Mouse (Mus musculus) splenic B cell, adult 2 months (primary cell): ENCODE results near the gene Ptbp3.
"Not testable (repeated sequence)": the region's sequence is repeated elsewhere in the genome, so short reads cannot be mapped to it uniquely, and the experiment has no call there.

Experiments
- DNase-seq: peaks from one replicate; pipeline ENCODE4 v3.0.0-alpha.2; 2011; ENCODE audit warnings: low read depth, low spot score
- H3K27me3 ChIP-seq: 2 replicates; pipeline ENCODE4 v1.6.1; 2012; ENCODE audit warnings: mild to moderate bottlenecking, low read length, moderate library complexity, mixed read lengths; ENCODE audit not compliant: control insufficient read depth, poor library complexity, insufficient read depth, severe bottlenecking
- H3K36me3 ChIP-seq: 2 replicates; pipeline ENCODE4 v1.6.1; 2012; ENCODE audit warnings: mild to moderate bottlenecking, low read length, moderate library complexity, mixed read lengths; ENCODE audit not compliant: control insufficient read depth, poor library complexity, insufficient read depth, severe bottlenecking

Ptbp3 gene

GRCm38 (mm10) chr4:59549175-59549976 is at the start of gene Ptbp3:
TSS of gene Ptbp3 (minus strand) at chr4:59549364.
- Histone ChIP-seq H3K27me3 (no peaks in the 10 kb centered on the region), H3K36me3 (no peaks in the 10 kb centered on the region)
- peak; percentile 94 for DNase-seq

- H3K36me3 ChIP-seq, result no peaks in the 10 kb centered on the region; the same call in 1 of the 2 replicates
- peak; percentile 53 for DNase-seq
These were observed 47.4 kb upstream of the Ptbp3 start for GRCm38 (mm10) chr4:59596556-59596955.

GRCm38 (mm10) chr4:59594614-59595013 is 45.5 kb upstream of the Ptbp3 start:
- H3K36me3 ChIP-seq, result no peaks in the 10 kb centered on the region; the same call in 1 of the 2 replicates
- DNase-seq, result no peak
- H3K27me3 ChIP-seq, result no peaks in the 10 kb centered on the region

More at GRCm38 (mm10) chr4:59596556-59596955, 47.4 kb upstream of the Ptbp3 start:
- H3K27me3 ChIP-seq, result no peaks in the 10 kb centered on the region

- no peak for DNase-seq
- Histone ChIP-seq H3K27me3 (no peaks in the 10 kb centered on the region), H3K36me3 (no peaks in the 10 kb centered on the region)
These were observed 38.7 kb upstream of the Ptbp3 start for GRCm38 (mm10) chr4:59587872-59588226.

GRCm38 (mm10) chr4:59587215-59587871 is 38.2 kb upstream of the Ptbp3 start:
- no peak for DNase-seq
- Histone ChIP-seq H3K27me3 (no peaks in the 10 kb centered on the region), H3K36me3 (no peaks in the 10 kb centered on the region)

GRCm38 (mm10) chr4:59585097-59585496 is 35.9 kb upstream of the Ptbp3 start:
- DNase-seq, result no peak
- Histone ChIP-seq H3K36me3 (no peaks in the 10 kb centered on the region), H3K27me3 (no peaks in the 10 kb centered on the region)

- no peak for DNase-seq
- no peaks in the 10 kb centered on the region for H3K27me3 ChIP-seq
These were observed 33.0 kb upstream of the Ptbp3 start for GRCm38 (mm10) chr4:59582186-59582585.

GRCm38 (mm10) chr4:59581314-59582185 is 32.4 kb upstream of the Ptbp3 start, which contains the start of gene Hsdl2:
TSS of gene Hsdl2 (plus strand) at chr4:59581563.
- no peaks in the 10 kb centered on the region for H3K27me3 ChIP-seq
- DNase-seq, result peak; percentile 100
- no peaks in the 10 kb centered on the region for H3K36me3 ChIP-seq

More at GRCm38 (mm10) chr4:59582186-59582585, 33.0 kb upstream of the Ptbp3 start:
- H3K36me3 ChIP-seq, result no peaks in the 10 kb centered on the region

- Histone ChIP-seq H3K27me3 (no peaks in the 10 kb centered on the region), H3K36me3 (no peaks in the 10 kb centered on the region)
- DNase-seq, result peak; percentile 25
These were observed 31.5 kb upstream of the Ptbp3 start for GRCm38 (mm10) chr4:59580495-59581281.

- no peak for DNase-seq
- no peaks in the 10 kb centered on the region for H3K27me3 ChIP-seq
- no peaks in the 10 kb centered on the region for H3K36me3 ChIP-seq
These were observed 26.2 kb upstream of the Ptbp3 start for GRCm38 (mm10) chr4:59575184-59575958.

GRCm38 (mm10) chr4:59572521-59573118 is 23.5 kb upstream of the Ptbp3 start:
- Histone ChIP-seq H3K36me3 (no peaks in the 10 kb centered on the region), H3K27me3 (no peaks in the 10 kb centered on the region)
- no peak for DNase-seq

- H3K27me3 ChIP-seq, DNase-seq, H3K36me3 ChIP-seq: not testable (repeated sequence)
These were observed 21.4 kb upstream of the Ptbp3 start for GRCm38 (mm10) chr4:59570519-59570918.

- Histone ChIP-seq H3K36me3 (no peaks in the 10 kb centered on the region), H3K27me3 (no peaks in the 10 kb centered on the region)
- peak; percentile 90 for DNase-seq
These were observed 20.4 kb upstream of the Ptbp3 start for GRCm38 (mm10) chr4:59569538-59569937.
